Mouse (Mus musculus): ENCODE measurements around the gene Evx1.

The Evx1 gene

DNA sequence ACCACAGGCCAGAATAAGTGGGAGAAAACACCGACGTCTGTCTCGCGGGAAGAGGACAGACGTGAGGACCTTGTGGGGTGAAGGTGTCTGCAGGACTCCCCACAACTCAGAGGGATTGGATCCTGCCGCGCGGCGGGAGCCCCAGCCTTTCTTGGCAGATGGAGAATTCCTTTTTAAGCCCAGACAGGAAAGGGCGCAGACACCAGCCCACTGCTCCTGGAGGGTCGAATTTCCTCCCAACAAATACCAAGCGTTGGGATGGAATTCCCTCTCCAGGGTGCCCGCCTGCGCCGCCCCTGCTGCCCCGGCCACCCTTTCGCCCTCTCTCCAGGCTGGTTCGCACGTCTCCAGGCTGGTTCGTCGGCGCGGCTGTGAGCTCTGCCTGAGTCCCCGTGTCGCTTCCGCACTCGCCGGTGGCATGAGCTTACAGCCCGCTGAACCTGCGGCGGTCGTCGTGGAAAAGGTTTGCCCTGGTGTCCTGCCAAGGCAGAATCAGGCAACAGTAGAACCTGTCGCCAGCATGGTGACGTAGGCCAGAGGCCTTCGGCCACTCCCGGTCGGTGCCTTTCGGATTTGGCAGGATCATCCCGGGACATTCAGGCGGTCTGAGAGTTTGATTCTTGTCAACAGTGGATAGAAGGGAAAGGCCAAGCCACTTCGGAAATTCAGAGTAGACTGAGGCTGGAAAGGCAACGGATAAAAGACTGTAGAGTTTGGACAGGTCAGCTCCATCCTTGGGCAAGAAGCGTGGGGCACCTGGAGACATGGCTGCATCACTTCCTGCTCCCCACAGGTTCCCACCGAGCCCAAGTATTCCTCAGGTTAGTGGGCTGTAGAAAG is 22.1 kb upstream of the Evx1 start:
- peak; percentile 72 for DNase-seq (ENCODE audit: extremely low spot score)

- no peak for DNase-seq (ENCODE audit: extremely low spot score)
Observed at GRCm38 (mm10) chr6:52292328-52292727, 21.0 kb upstream of the Evx1 start.

DNA sequence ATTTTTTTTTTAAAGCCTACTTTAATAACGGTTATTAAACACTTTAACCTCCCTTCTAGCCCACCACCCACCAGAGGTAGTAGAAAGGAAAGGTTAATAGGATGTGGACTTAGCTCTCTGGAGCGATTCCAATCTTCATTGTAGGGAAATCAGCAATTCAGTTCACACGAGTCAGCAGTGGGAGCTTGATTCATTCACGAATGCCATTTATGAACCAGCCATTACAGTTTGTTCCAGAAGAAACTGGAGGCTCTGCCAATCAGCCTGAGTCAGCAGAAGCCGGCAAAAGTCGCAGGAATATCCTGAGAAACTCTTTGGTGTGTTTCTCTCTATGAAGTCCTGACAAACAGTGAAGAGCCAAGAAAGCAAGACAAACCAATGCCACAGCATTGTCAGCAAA is 18.7 kb upstream of the Evx1 start:
- DNase-seq (ENCODE audit: extremely low spot score): no peak

DNA sequence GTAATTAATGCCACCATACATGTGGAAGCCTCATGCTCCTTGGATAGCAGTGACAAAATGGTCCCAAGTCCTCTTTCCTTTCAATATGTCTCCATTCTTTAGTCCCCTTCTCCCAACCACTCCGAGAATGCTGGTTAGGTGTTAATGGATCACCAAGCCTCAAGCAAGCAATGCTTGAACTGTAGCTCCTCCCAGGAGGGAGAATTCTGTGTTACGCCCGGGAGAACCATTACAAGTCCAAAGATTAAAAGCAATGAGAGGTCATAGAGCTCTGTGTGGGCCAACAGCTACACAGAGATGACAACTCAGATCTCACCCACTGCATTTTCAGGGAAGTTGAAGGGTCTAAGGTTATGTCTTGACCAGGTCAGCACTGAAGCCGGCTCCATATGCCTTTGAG is 14.8 kb upstream of the Evx1 start:
- no peak for DNase-seq (ENCODE audit: extremely low spot score)

DNA sequence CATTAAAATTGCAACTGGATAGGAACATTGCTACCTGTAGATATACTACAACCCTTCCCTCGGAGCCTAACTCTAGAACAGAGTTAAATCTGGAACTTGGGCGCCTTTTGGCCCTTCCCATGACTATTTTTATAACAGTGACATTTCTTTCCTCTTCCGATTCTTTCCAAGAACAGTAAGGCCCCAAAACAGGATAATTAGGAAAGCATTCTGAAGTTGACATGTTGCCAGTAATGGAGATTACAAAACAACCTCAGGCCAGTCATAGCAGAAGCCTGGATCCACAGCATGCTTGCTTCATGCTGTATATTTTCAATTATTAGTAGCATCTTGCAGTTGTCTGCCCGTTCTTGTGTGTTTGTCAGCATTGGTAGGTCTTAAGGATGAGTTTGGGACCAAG is 12.5 kb upstream of the Evx1 start:
- no peak for DNase-seq (ENCODE audit: extremely low spot score)

- DNase-seq (ENCODE audit: extremely low spot score): no peak
Observed at GRCm38 (mm10) chr6:52303426-52303825, 9.9 kb upstream of the Evx1 start.

DNA sequence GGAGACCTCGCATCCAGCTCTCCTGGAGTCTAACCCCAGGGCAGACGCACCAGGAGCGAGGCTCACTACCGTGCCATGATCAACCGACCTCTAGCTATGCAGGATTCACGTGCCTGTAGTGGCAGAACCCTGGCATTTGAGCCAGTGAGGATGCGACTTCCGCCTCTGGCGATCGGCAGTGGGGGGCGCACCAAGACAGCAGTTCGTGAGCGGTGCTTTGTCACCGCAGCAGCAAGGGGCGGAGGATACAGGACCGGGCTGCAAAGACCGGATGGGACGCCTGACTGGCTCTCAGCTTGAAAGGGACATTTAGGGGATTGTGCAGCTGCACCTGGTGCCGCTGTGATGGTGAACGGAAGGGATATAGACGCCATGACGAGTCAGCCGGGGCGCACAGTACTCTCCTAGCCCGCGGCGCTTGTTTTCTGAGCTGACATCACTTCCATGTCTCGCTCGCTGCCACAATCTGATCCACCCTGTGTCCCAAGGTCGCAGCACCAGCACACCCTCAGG is 7.4 kb upstream of the Evx1 start:
- DNase-seq (ENCODE audit: extremely low spot score): peak; percentile 79

DNA sequence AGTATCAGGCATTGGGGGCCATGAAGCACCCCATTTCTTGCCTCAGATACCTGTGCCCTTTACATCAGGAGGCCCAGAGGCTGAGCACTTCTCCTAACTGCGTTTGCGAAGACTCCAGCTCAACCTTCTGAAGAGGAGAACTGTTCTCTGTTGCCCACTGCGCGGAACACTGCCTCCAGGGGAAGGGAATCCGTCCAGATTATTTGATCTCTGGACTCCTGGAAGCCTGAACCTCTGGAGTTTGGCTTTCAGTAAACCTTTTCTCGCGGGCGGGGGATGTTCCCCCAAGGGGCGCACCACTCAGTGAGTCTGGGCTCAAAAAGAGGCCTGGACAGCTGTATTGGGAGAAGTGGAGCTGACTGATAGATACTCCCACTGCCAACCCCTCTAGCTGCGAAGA is 3.5 kb upstream of the Evx1 start:
- DNase-seq (ENCODE audit: extremely low spot score): peak; percentile 25

DNA sequence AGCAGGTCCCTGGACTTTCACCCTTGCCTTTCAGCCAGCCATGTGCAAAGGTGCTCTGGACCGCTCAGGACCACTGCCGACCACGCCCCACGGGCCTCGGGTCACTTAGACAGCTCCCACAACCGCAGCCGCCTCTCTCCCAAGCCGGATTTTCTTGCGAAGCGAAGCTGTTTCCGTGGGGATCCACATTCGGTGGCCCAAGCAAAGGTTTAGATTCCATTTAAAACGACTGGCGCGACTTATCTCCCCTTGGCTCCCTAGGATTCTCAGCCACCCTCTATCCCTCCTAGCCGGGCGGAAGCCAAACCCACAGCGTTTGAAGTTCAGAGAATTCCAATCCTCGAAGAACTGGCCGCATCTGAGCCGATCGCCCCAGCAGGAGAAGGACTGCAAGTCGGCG is 2.9 kb upstream of the Evx1 start:
- peak; percentile 57 for DNase-seq (ENCODE audit: extremely low spot score)

- peak; percentile 27 for DNase-seq (ENCODE audit: extremely low spot score)
Observed at GRCm38 (mm10) chr6:52311661-52312557, 1.4 kb upstream of the Evx1 start.

- DNase-seq (ENCODE audit: extremely low spot score): peak; percentile 24
Observed at GRCm38 (mm10) chr6:52312558-52312915, 761 bp upstream of the Evx1 start.

- peak; percentile 43 for DNase-seq (ENCODE audit: extremely low spot score)
Observed at GRCm38 (mm10) chr6:52314304-52315100, 1.2 kb downstream of the Evx1 start.

DNA sequence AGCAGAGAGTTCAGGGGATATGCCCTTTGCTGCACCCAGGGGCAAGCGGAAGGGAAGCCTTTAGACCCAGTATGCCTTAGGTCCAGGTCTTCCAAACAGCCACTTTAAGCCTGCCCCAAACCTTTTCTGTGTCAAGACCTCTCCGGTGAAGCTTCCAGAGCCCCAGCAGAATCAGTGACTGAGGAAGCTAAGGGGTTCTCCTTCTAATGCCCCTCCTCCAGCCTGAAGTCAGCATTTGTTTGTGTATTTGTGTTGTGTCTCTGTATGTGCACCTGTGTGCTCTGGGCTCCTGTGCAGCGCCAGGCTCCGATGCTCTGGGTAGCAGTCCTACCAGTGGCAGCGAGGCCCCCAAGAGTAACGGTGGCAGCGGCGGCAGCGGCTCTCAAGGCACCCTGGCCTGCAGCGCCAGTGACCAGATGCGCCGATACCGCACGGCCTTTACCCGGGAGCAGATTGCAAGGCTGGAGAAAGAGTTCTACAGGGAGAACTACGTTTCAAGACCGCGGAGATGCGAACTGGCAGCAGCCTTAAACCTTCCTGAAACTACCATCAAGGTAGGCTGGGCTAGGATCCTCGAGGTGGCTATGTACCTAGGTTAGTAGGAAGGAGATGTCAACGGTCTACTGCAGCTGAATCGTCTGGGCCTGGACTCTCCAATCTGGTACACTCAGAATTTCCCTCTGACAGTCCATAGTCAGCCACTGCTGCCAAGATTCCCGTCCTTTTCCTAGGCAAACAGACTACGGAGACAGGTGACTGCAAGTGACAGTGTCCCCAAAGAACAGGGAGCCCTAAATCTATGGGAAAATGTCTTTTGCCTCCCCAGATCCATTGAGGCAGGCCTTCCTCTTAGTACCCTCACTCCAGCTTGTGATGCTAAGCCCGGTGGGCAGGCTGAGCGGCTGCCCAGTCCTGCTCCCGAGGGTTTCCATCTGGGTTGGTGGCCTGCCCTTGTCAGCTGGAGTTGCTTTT is 2.4 kb downstream of the Evx1 start:
- peak; percentile 14 for DNase-seq (ENCODE audit: extremely low spot score)

- DNase-seq (ENCODE audit: extremely low spot score): peak; percentile 29
Observed at GRCm38 (mm10) chr6:52316413-52317184, 3.3 kb downstream of the Evx1 start.

- DNase-seq (ENCODE audit: extremely low spot score): peak; percentile 22
Observed at GRCm38 (mm10) chr6:52317461-52318180, 4.3 kb downstream of the Evx1 start.

DNA sequence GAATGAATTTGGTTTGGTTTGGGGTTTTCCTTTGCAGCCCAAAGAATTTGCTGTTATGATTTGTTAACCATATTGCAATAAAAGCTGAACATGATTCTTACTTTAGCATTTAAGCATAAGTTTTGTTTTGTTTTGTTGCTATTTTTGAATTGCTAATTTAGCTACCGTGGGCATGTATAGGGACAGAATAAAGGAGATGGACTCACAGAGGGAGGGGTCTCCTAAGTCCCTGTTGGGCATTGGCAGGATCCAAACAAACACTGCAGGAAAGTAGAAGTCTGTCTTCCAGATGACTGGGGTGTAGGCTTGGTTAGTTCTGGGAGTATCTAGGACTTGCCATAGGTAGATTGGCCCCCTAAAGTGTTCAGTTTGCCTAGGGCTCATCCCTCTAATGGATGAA is 5.0 kb downstream of the Evx1 start:
- DNase-seq (ENCODE audit: extremely low spot score): no peak

DNA sequence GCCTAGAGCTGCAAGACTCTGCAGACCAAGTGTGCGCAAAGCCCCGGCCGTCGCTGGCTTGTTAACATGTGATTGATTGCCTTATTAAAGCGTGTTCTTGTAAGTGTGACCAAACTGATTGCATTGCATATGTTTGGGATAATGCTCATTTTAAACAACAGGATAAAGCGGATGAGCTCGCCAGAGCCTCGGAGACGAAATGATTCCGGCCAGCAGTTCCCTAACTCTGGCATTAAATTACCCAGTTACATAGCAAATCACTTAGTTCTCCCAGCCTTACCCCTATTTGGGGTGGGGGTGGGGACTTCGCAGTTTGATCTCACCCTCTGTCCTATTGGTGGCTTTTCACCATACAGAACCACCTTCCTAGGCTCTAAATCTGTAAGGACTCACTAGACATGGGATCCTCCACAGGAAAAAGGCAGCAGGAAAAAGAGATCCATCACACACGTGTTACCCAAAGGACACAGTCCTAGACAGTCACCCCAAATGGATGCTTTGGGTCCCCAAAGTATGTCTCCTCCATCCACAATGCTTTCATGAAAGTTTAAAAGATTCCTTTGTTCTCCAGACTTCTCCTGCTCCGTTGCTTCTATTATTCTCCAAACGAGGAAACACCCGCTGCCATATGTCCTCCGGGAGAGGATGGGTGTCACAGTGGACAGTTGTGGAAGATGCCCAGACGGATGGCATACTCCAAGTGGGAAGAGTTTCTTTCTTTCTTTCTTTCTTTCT is 6.8 kb downstream of the Evx1 start:
- peak; percentile 51 for DNase-seq (ENCODE audit: extremely low spot score)
